Mouse (Mus musculus) retina, adult 2 months (tissue): ENCODE measurements around the gene Mdm2.
"Not testable (repeated sequence)": the region's sequence is repeated elsewhere in the genome, so short reads cannot be mapped to it uniquely, and the experiment has no call there.

Experiments
- DNase-seq: peaks from one replicate; pipeline ENCODE4 v3.0.0-alpha.2; 2012; ENCODE audit warnings: low read depth, low spot score

Gene Mdm2

DNA sequence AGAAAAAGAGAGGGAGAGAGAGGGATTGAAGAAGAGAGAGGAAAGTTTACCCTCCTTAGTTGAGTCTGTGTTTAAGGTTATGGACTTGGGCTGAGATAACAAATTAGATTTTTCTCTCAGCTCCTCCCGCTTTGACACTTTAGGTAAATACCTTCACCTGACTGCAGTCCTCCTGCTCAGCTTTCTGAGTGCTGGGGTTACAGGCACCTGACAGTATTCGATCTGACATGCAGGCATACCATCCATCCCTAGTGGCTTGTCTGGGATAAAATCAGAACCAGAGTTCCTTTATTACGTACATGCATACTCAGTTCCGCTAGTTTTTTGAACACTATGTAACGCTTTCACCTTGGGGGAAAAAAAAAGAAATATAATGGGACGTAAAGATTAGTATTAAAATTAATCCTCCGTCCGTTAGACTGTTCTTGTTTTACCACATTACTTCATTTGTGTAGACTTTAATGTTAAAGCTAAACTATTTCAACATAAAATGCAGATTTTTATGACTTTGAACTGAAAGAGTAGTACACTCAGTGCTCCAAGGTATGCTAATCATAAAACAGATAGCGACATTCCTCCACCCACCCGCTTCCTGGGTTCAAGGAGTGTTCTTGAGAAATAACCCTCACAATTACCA lies 38.6 kb upstream of the Mdm2 start:
- DNase-seq = no peak

- DNase-seq = no peak
These were observed 37.9 kb upstream of the Mdm2 start for GRCm38 (mm10) chr10:117748276-117749049.

GRCm38 (mm10) chr10:117747711-117748110 lies 37.2 kb upstream of the Mdm2 start:
- DNase-seq = no peak

- peak; percentile 91 for DNase-seq
These were observed 35.8 kb upstream of the Mdm2 start, which contains the start of gene Slc35e3 for GRCm38 (mm10) chr10:117746297-117746883. TSS of gene Slc35e3 (minus strand) at chr10:117746365.

DNA sequence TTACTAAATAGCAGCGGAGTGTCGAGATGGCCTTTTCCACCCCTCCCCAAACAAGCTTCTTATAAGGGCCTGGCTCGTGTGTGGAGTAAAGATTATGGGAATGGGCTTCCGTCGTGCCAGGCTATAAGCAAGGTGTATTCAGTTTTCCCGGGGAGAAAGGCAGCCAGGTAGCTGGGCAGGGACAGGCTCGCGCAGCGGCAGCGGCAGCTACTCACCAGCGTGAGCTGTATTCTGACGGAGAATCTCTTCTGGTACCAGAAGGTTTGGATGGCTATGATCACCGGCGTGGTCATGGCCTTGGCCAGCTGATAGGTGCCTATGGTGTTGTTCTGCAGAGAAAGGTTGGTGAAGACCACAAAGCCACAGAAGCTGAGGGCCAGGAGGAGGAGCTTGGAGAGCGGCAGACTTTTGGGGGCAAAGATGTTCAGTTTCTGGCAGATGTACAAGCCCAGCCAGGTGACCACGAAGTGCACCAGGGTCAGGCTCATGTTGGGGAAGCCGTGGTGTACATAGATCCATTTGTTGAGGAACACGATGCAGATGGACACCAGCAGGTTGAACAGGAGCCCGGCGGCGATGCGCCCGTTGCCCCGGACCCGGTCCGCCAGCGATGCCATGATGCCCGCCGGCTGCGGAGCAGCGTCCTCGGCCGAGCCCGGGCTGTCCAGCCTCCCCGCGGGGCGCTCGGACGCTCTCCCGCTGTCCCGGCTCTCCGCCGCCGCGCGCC lies 35.2 kb upstream of the Mdm2 start:
- DNase-seq = not testable (repeated sequence)

GRCm38 (mm10) chr10:117743917-117744316 lies 33.4 kb upstream of the Mdm2 start:
- no peak for DNase-seq

DNA sequence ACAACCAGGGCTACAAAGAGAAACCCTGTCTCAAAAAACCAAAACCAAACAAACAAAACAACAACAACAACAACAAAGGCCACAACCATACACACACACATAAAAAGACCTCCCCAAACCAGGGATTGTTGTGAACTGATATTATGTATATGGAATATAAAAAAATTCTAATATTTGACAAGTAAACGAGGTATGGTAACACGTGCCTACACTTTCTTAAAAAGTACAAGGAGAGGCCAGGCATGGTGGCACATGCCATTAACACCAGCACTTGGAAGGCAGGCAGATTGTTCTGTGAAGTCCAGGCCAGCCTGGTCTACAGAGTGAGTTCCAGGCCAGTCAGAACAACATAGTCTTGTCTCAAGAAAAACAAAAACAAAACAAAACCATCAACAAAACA lies 32.6 kb upstream of the Mdm2 start:
- no peak for DNase-seq

DNA sequence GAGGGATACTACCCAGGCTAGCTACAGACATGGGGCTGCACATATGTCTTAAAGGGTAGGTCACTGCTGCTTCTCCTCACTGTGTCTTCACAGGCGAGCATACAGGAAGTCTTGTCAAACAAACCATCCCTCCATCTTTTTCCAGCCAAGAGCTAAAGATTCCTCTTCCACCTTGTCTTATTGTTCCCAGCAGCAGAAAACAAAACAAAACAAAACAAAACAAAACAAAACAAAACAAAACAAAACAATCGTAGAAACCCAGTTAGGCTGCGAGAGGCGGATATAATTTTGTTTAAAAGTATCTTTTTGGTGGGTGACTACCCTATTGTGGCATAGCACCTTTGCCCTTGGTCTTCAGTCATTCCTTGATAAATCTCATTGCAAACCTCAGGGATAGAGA lies 32.1 kb upstream of the Mdm2 start:
- no peak for DNase-seq

- DNase-seq = no peak
These were observed 31.3 kb upstream of the Mdm2 start for GRCm38 (mm10) chr10:117741698-117742475.

GRCm38 (mm10) chr10:117740921-117741320 lies 30.4 kb upstream of the Mdm2 start:
- DNase-seq = no peak

DNA sequence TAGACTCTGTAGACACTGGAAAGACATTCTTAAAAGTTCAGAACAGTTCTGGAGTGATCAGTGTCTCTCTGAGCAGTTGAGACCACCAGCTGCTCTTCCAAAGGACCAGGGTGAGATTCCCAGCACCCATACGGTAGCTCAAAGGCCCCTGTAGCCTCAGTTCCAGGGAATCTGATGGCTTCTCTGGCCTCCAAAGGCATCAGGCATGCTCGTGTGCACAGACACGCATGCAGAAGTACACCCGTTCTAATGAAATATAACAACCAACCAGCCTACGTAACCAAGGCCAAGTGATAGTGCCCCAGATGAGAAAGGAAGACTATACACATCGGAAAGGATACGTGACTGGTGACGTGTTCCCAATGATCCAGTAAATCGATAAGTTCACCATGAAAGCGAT lies 29.6 kb upstream of the Mdm2 start:
- no peak for DNase-seq

DNA sequence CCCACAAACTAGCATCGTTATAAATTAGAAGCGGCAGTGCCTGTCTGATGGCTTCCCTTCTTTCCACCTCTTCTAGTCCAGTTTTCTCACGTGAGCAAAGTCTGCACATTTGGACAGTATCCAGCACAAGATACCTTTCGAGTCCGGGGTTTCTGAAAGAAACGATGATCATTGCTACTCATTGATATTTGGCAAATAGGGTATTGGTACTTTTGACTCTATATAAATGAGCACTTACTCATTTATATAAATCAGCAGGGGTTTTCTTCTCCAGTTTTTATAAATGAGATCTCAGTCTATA lies 29.0 kb upstream of the Mdm2 start:
- no peak for DNase-seq

DNA sequence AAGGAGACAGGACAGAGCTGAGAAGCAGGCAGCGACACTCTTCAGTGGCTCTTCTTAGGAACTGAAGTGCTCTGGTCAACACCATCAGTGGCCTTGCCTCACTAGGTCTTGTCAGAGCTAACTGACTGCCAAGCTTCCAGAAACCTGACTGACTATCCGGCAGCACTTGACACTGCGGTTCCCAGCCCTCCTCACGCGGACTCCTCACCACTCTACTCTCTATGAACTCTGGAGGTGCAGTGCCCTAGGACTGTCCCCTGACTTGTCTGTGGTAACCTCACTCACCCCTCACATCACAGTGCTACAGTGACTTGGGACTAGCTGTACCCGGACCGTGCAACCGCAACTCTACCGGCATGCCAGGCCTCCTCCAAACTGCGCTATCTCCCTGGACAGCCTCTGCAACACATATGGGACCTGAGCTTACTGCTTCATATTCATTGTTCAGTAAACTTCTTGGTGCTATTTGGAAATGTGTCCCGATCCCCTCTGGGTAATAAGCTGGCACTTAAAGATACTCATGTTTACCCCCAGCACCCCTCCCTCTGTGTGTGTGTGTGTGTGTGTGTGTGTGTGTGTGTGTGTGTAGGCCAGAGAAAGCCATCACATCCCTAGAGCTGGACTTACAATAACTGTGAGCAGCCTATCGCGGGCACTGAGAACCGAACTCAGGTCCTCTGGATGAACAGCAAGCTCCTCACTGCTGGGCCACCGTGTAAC lies 28.5 kb upstream of the Mdm2 start:
- DNase-seq = no peak

GRCm38 (mm10) chr10:117738140-117738921 lies 27.8 kb upstream of the Mdm2 start:
- no peak for DNase-seq

DNA sequence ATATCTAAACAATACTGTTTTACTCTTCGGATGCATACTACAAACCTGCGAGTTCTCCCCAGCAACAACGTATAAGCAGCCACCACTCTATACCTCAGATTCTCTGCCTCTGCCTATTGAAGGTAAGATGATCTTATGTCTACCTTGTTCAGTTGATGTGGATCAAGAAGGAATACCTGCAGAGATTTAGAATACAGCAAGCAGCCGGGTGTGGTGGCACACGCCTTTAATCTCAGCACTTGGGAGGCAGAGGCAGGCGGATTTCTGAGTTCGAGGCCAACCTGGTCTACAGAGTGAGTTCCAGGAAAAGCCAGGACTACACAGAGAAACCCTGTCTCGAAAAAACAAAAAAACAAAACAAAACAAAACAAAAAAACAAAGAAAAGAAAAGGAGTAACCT lies 26.9 kb upstream of the Mdm2 start:
- DNase-seq = not testable (repeated sequence)

DNA sequence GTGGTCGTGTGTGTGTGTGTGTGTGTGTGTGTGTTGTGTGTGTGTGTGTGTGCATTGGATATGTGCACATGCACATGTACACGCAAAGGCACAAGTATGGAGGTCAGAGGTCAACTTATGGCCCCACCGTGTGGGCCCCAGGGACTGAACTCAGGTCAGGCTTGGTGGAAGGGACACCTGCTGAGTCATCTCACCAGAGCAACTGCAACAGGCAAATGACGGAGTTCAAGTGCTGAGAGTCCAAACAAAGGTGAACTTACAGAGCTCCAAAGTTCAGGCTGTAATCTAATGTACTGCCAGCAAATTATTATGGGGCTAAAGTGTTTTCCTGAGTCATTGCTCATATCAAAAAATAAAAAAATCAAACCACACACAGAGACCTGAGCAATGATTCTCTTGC lies 26.5 kb upstream of the Mdm2 start:
- DNase-seq = no peak

DNA sequence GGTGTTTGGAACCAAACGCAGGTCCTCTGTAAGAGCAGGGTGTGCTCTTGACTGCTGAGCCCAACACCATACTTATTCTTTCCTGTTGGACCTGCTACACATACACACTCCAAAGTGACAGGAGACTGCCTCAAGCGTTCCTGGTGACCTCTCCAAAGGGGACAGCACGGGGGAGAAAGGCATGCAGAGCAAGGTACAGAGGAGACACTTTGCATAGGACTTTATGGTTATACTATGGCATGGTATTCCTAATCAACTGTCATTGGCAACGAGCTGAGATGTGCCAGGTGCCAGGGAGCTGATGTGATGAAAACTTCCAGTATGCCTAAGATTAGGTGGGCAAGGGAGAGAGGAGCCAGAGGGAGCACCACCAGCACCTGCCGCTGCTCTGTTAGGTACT lies 26.0 kb upstream of the Mdm2 start:
- no peak for DNase-seq

- not testable (repeated sequence) for DNase-seq
These were observed 24.8 kb upstream of the Mdm2 start for GRCm38 (mm10) chr10:117735396-117735795.

DNA sequence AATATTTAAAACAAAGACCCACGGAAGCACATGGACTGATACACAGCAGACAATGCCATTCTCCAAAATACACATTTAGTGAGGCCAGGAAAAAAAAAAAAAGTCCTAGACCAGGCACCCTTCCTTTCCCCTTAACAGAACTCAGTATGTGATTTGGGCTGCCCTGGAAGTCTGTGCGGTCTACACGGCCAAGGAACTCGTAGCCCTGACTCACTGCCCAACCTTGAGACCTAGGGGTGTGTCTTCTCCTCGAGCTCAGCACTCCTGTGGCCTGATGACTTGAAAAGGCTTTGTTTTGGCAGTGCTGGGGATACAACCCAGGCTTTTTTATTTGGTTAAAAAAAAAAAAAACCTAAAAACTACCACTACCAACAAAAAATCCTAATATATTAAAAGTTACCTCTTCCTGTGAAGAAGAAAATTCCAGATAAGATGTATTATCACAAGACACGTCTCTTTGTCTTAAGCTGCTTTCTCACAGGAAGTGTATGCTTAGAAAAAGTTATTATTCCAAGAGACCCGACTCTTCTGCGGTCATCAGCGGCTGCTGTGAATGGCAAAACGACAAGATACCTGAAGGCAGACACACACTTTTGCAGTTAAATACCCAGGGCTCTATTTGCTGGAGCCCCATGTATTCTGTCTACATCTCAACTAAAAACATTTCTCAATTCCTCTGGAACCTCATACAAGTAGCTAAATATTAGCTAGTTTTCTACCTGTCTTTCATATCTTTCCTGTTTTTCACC lies 23.7 kb upstream of the Mdm2 start:
- not testable (repeated sequence) for DNase-seq
